Mouse (Mus musculus): Measurements from ENCODE around the gene Ptgfrn. TPM values are rescaled to one million over a fixed set of nuclear protein-coding genes. Genes with fewer than 3 reads are reported as not detected.

Gene Ptgfrn
- 23.9 TPM for polyA plus RNA-seq (2014; fragmentation: Illumina TruSeq; extraction: RNeasy Lipid Tissue Mini Kit (QIAGEN cat#74804); ENCODE audit: low read depth, low replicate concordance)

GRCm38 (mm10) chr3:101110043-101110837 lies at the start of gene Ptgfrn:
Gene Ptgfrn, minus strand, starts transcription at chr3:101110278.

DNA sequence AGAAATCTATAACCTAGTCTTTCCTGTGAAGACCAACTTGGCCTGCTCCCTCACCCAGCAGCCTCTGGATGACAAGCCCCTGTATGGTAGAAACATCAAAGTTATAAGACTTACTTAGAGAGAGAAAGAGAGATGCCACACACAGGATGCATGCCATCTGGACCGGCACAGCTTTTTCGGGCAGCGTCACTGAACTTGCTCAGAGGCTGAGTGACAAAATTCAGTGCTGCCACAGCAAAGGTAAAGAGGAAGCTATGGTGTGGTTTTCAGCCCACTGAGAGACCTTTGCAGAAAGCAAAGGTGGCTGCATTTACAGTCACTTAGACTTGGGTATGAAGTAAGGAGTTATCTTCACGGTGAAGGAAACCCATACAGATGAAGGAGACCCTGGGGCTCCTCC lies 80.7 kb downstream of the Ptgfrn start, which contains the start of gene Cd101:
Gene Cd101, minus strand, starts transcription at position 218 of the 400 bp plus-strand sequence.

Other genes with a start within 250 kb of the Ptgfrn start
- gene Trim45, start 188.1 kb downstream of the Ptgfrn start, polyA plus RNA-seq (2014; fragmentation: Illumina TruSeq; extraction: RNeasy Lipid Tissue Mini Kit (QIAGEN cat#74804); ENCODE audit: low read depth, low replicate concordance) = 0.23 TPM
- gene Ttf2, start 140.6 kb downstream of the Ptgfrn start, polyA plus RNA-seq (2014; fragmentation: Illumina TruSeq; extraction: RNeasy Lipid Tissue Mini Kit (QIAGEN cat#74804); ENCODE audit: low read depth, low replicate concordance) = 6.6 TPM
- not detected for gene Cd101, start 80.7 kb downstream of the Ptgfrn start, polyA plus RNA-seq (2014; fragmentation: Illumina TruSeq; extraction: RNeasy Lipid Tissue Mini Kit (QIAGEN cat#74804); ENCODE audit: low read depth, low replicate concordance)
- 0.70 TPM for gene Cd2, start 177.7 kb upstream of the Ptgfrn start, polyA plus RNA-seq (2014; fragmentation: Illumina TruSeq; extraction: RNeasy Lipid Tissue Mini Kit (QIAGEN cat#74804); ENCODE audit: low read depth, low replicate concordance)

Data from adrenal gland, adult 10 weeks (tissue).